8 mouse cellular contexts compared by ENCODE assay signal in genomic region chr5:139730712-139731486, GRCm38 (mm10). TPM values are rescaled to one million over a fixed set of nuclear protein-coding genes. Genes with fewer than 3 reads are reported as not detected.
DNase-seq lines count a peak whose midpoint lies in the region; ATAC-seq and TF ChIP-seq lines count a peak whose summit lies in the region.

No protein-coding gene starts in this region.

- 56% methylated on average over 8 of the region's 8 CpGs for WGBS in forebrain, embryonic 10.5 days
- 59% methylated on average over 8 of the region's 8 CpGs for WGBS in forebrain, embryonic 15.5 days
- WGBS in midbrain, embryonic 13.5 days: 57% methylated on average over 8 of the region's 8 CpGs
- 58% methylated on average over 8 of the region's 8 CpGs for WGBS in midbrain, embryonic 16.5 days
- 39% methylated on average over 8 of the region's 8 CpGs for WGBS in hindbrain, postnatal 0 days
- WGBS in midbrain, embryonic 14.5 days: 59% methylated on average over 8 of the region's 8 CpGs

- no peak for ATAC-seq in forebrain, embryonic 15.5 days (replicated peaks)
- ATAC-seq in midbrain, embryonic 13.5 days: no peak
- no peak for ATAC-seq in midbrain, embryonic 16.5 days
- ATAC-seq in hindbrain, postnatal 0 days: peak; percentile 72
- no peak for ATAC-seq in midbrain, embryonic 14.5 days (ENCODE audit: low FRiP score, low TSS enrichment)
- ATAC-seq in erythroblast, adult 5-6 weeks (replicated peaks; ENCODE audit: low FRiP score, poor library complexity, severe bottlenecking): no peak
- ATAC-seq in megakaryocyte progenitor cell, adult 5-6 weeks (replicated peaks; ENCODE audit: poor library complexity): no peak

- no peaks in the 10 kb centered on the region for H3K9me3 ChIP-seq in forebrain, embryonic 10.5 days
- no peaks in the 10 kb centered on the region for H3K9me3 ChIP-seq in forebrain, embryonic 15.5 days
- H3K9me3 ChIP-seq in midbrain, embryonic 13.5 days: no peaks in the 10 kb centered on the region
- H3K9me3 ChIP-seq in midbrain, embryonic 16.5 days (replicated peaks; ENCODE audit: control insufficient read depth, low read length, poor library complexity, severe bottlenecking): no peaks in the 10 kb centered on the region
- H3K9me3 ChIP-seq in hindbrain, postnatal 0 days (ENCODE audit: low read length): no peaks in the 10 kb centered on the region
- H3K9me3 ChIP-seq in midbrain, embryonic 14.5 days (ENCODE audit: control insufficient read depth, low read length): no peaks in the 10 kb centered on the region

- TF ChIP-seq CTCF in hindbrain, postnatal 0 days (IDR thresholded peaks at IDR 0.05; ENCODE audit: low read depth): no peak

- H3K4me1 ChIP-seq in forebrain, embryonic 10.5 days: peaks cover 66% of the 10 kb centered on the region
- peaks cover 18% of the 10 kb centered on the region for H3K4me1 ChIP-seq in forebrain, embryonic 15.5 days
- H3K4me1 ChIP-seq in midbrain, embryonic 13.5 days (replicated peaks): peaks cover 44% of the 10 kb centered on the region
- H3K4me1 ChIP-seq in midbrain, embryonic 16.5 days (ENCODE audit: control insufficient read depth, insufficient read depth, low read length): peaks cover 31% of the 10 kb centered on the region
- peaks cover 37% of the 10 kb centered on the region for H3K4me1 ChIP-seq in hindbrain, postnatal 0 days (ENCODE audit: insufficient read depth, low read length)
- H3K4me1 ChIP-seq in midbrain, embryonic 14.5 days (ENCODE audit: control insufficient read depth, insufficient read depth, low read length): peaks cover 30% of the 10 kb centered on the region

- no peak for DNase-seq in forebrain, embryonic 10.5 days (ENCODE audit: extremely low spot score, low spot score)
- peak; percentile 53 for DNase-seq in hindbrain, postnatal 0 days (ENCODE audit: low spot score)
- no peak for DNase-seq in midbrain, embryonic 14.5 days

- H3K9ac ChIP-seq in forebrain, embryonic 15.5 days (replicated peaks): no peak overlapping the region
- H3K9ac ChIP-seq in midbrain, embryonic 13.5 days (replicated peaks): peak overlapping the region; percentile 48
- H3K9ac ChIP-seq in midbrain, embryonic 16.5 days (ENCODE audit: low read depth, low read length): no peak overlapping the region; the same call in 1 of the 2 replicates
- H3K9ac ChIP-seq in hindbrain, postnatal 0 days (replicated peaks; ENCODE audit: low read length): peak overlapping the region; percentile 13; the same call in 1 of the 2 replicates
- 0 out of 2 replicates have a peak overlapping the region, but pooled peaks have one; percentile 16 for H3K9ac ChIP-seq in midbrain, embryonic 14.5 days (replicated peaks; ENCODE audit: low read length)

- H3K36me3 ChIP-seq in forebrain, embryonic 10.5 days (replicated peaks): no peaks in the 10 kb centered on the region
- H3K36me3 ChIP-seq in forebrain, embryonic 15.5 days: no peaks in the 10 kb centered on the region
- no peaks in the 10 kb centered on the region for H3K36me3 ChIP-seq in midbrain, embryonic 13.5 days
- H3K36me3 ChIP-seq in midbrain, embryonic 16.5 days (ENCODE audit: control insufficient read depth, insufficient read depth, low read length): no peaks in the 10 kb centered on the region
- H3K36me3 ChIP-seq in hindbrain, postnatal 0 days (ENCODE audit: insufficient read depth, low read length): no peaks in the 10 kb centered on the region
- no peaks in the 10 kb centered on the region for H3K36me3 ChIP-seq in midbrain, embryonic 14.5 days (ENCODE audit: control insufficient read depth, insufficient read depth, low read length)

- 0 out of 2 replicates have a peak overlapping the region, but pooled peaks have one; percentile 1 for H3K4me3 ChIP-seq in forebrain, embryonic 10.5 days
- no peak overlapping the region for H3K4me3 ChIP-seq in forebrain, embryonic 15.5 days
- H3K4me3 ChIP-seq in midbrain, embryonic 13.5 days (replicated peaks): no peak overlapping the region
- no peak overlapping the region for H3K4me3 ChIP-seq in midbrain, embryonic 16.5 days (ENCODE audit: low read depth, low read length)
- H3K4me3 ChIP-seq in hindbrain, postnatal 0 days (ENCODE audit: low read length): no peak overlapping the region
- H3K4me3 ChIP-seq in midbrain, embryonic 14.5 days (replicated peaks; ENCODE audit: low read depth, low read length): no peak overlapping the region

- peaks cover 30% of the 10 kb centered on the region for H3K27me3 ChIP-seq in forebrain, embryonic 10.5 days (ENCODE audit: poor library complexity, severe bottlenecking)
- no peaks in the 10 kb centered on the region; the same call in 1 of the 2 replicates for H3K27me3 ChIP-seq in forebrain, embryonic 15.5 days
- H3K27me3 ChIP-seq in midbrain, embryonic 13.5 days: peaks cover 5% of the 10 kb centered on the region; the same call in 1 of the 2 replicates
- no peaks in the 10 kb centered on the region for H3K27me3 ChIP-seq in midbrain, embryonic 16.5 days (ENCODE audit: control insufficient read depth, insufficient read depth, low read depth, low read length)
- H3K27me3 ChIP-seq in hindbrain, postnatal 0 days (ENCODE audit: insufficient read depth, low read length): no peaks in the 10 kb centered on the region
- no peaks in the 10 kb centered on the region for H3K27me3 ChIP-seq in midbrain, embryonic 14.5 days (ENCODE audit: control insufficient read depth, insufficient read depth, low read length)

- H3K27ac ChIP-seq in forebrain, embryonic 10.5 days: peak overlapping the region; percentile 76
- no peak overlapping the region for H3K27ac ChIP-seq in forebrain, embryonic 15.5 days (replicated peaks)
- H3K27ac ChIP-seq in midbrain, embryonic 13.5 days: peak overlapping the region; percentile 51; the same call in 1 of the 2 replicates
- no peak overlapping the region for H3K27ac ChIP-seq in midbrain, embryonic 16.5 days (ENCODE audit: low read length)
- H3K27ac ChIP-seq in hindbrain, postnatal 0 days: peak overlapping the region; percentile 78
- H3K27ac ChIP-seq in midbrain, embryonic 14.5 days (replicated peaks; ENCODE audit: low read depth, low read length): 0 out of 2 replicates have a peak overlapping the region, but pooled peaks have one; percentile 20

- H3K4me2 ChIP-seq in forebrain, embryonic 15.5 days (replicated peaks): no peak overlapping the region
- no peak overlapping the region; the same call in 1 of the 2 replicates for H3K4me2 ChIP-seq in midbrain, embryonic 13.5 days (replicated peaks)
- H3K4me2 ChIP-seq in midbrain, embryonic 16.5 days (ENCODE audit: low read length): no peak overlapping the region
- 0 out of 2 replicates have a peak overlapping the region, but pooled peaks have one; percentile 3 for H3K4me2 ChIP-seq in hindbrain, postnatal 0 days (ENCODE audit: low read depth, low read length)
- H3K4me2 ChIP-seq in midbrain, embryonic 14.5 days (ENCODE audit: low read length): no peak overlapping the region

RNA-seq across cellular contexts. Expression of gene Micall2, which starts 5.2 kb away (rescaled TPM):
- 5.9 and 6.9 TPM in 2 replicates for polyA plus RNA-seq in forebrain, embryonic 10.5 days (2016; fragmentation: Nextera tagmentation; extraction: Ambion mirVana)
- 4.0 and 4.3 TPM in 2 replicates for polyA plus RNA-seq in forebrain, embryonic 15.5 days (2015; fragmentation: Nextera tagmentation; extraction: Ambion mirVana)
- polyA plus RNA-seq in midbrain, embryonic 13.5 days (2015; fragmentation: Nextera tagmentation; extraction: Ambion mirVana): 7.5 and 8.9 TPM in 2 replicates
- polyA plus RNA-seq in midbrain, embryonic 16.5 days (2015; fragmentation: Nextera tagmentation; extraction: Ambion mirVana): 14.7 and 15.2 TPM in 2 replicates
- total RNA-seq in hindbrain, postnatal 0 days (2014; rRNA removed): 11.0 and 13.9 TPM in 2 replicates
- polyA plus RNA-seq in hindbrain, postnatal 0 days (2015; fragmentation: Nextera tagmentation; extraction: Ambion mirVana): 8.8 and 10.7 TPM in 2 replicates
- 12.7 and 13.4 TPM in 2 replicates for polyA plus RNA-seq in midbrain, embryonic 14.5 days (2014; fragmentation: Nextera tagmentation; extraction: Ambion mirVana)
- total RNA-seq in erythroblast, adult 5-6 weeks (2015; ENCODE audit: low replicate concordance): 9.0 and 11.1 TPM in 2 replicates
- 12.2 and 21.9 TPM in 2 replicates for total RNA-seq in erythroblast, adult 5-6 weeks (2017; ENCODE audit: low replicate concordance)
- total RNA-seq in megakaryocyte progenitor cell, adult 5-6 weeks (2015): 7.0 and 8.0 TPM in 2 replicates
- total RNA-seq in megakaryocyte progenitor cell, adult 5-6 weeks (2017): 2.5 and 3.9 TPM in 2 replicates

RNA-seq across cellular contexts. Expression of gene Ints1, which starts 44.6 kb away (rescaled TPM):
- polyA plus RNA-seq in forebrain, embryonic 10.5 days (2016; fragmentation: Nextera tagmentation; extraction: Ambion mirVana): 41.0 and 43.2 TPM in 2 replicates
- 27.1 and 31.1 TPM in 2 replicates for polyA plus RNA-seq in forebrain, embryonic 15.5 days (2015; fragmentation: Nextera tagmentation; extraction: Ambion mirVana)
- 24.0 and 28.9 TPM in 2 replicates for polyA plus RNA-seq in midbrain, embryonic 13.5 days (2015; fragmentation: Nextera tagmentation; extraction: Ambion mirVana)
- 33.2 TPM in 2 replicates for polyA plus RNA-seq in midbrain, embryonic 16.5 days (2015; fragmentation: Nextera tagmentation; extraction: Ambion mirVana)
- total RNA-seq in hindbrain, postnatal 0 days (2014; rRNA removed): 126 and 158 TPM in 2 replicates
- polyA plus RNA-seq in hindbrain, postnatal 0 days (2015; fragmentation: Nextera tagmentation; extraction: Ambion mirVana): 23.2 and 24.3 TPM in 2 replicates
- polyA plus RNA-seq in midbrain, embryonic 14.5 days (2014; fragmentation: Nextera tagmentation; extraction: Ambion mirVana): 39.0 and 44.7 TPM in 2 replicates
- total RNA-seq in erythroblast, adult 5-6 weeks (2015; ENCODE audit: low replicate concordance): 21.3 and 30.7 TPM in 2 replicates
- 10.9 and 28.0 TPM in 2 replicates for total RNA-seq in erythroblast, adult 5-6 weeks (2017; ENCODE audit: low replicate concordance)
- 63.8 and 65.1 TPM in 2 replicates for total RNA-seq in megakaryocyte progenitor cell, adult 5-6 weeks (2015)
- total RNA-seq in megakaryocyte progenitor cell, adult 5-6 weeks (2017): 41.0 and 47.0 TPM in 2 replicates

Comparison
In these comparisons a context has a peak if more than half of its experiments do, and no peak if none do; other contexts are left out.
1. H3K27ac ChIP-seq: peak in forebrain, embryonic 10.5 days (single experiment), midbrain, embryonic 13.5 days (single experiment), hindbrain, postnatal 0 days (single experiment) and midbrain, embryonic 14.5 days (single experiment); none in forebrain, embryonic 15.5 days (single experiment) and midbrain, embryonic 16.5 days (single experiment).
2. H3K9ac ChIP-seq: peak in midbrain, embryonic 13.5 days (single experiment), hindbrain, postnatal 0 days (single experiment) and midbrain, embryonic 14.5 days (single experiment); none in forebrain, embryonic 15.5 days (single experiment) and midbrain, embryonic 16.5 days (single experiment).